Mouse (Mus musculus): ENCODE data around the gene Kif12.

Kif12 gene

DNA sequence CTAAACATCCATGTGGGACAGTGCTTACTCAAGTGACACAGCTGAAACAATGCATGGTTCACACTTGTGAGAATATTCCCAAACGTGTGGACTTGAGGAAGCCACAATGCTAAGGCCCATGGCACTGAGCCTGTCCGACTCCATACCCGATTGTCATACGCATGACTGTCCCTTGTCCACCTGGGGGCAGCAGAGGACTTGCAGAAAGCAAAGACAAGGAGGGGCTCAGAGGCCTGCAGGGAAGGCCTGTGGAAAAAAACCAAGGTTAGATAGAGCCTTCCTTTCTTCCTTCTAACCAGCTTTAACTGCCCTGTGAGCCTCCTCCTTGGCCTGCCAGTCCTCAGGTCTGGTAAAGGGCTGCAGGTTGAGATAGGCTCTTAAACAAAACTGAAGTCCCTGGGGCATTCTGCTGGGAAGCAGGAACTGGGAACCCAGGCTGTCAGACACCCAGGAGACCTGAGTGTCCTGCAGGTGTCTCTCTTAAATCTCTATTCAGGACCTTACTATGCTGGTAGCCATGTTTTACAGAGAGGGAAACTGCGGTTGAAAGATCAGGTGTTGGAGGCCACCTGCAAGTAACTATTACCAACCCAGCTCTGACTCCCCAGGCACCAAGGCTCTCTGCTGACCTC, 12.9 kb downstream of the Kif12 start:
- peak; percentile 80 for DNase-seq (ENCODE audit: extremely low spot score)

DNA sequence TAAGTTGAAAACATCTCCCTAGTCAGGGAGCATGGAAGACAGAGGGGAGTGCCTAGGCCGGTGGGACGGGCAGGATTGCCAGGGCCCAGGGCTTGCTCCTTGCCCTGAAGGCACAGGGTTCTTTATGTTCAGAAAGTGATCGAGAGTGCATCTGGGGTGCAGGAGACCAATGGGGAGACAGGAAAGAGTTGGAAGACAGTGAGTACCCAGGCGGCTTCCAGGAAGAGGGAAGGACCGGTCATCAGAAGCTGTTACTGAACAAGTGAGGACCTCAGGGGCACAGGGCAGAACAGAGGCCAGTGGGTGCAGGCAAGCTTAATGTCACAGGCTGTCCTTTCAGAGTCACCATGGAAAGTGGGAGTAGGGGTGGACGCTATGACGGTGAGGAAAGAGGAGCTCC, 13.7 kb downstream of the Kif12 start:
- no peak for DNase-seq (ENCODE audit: extremely low spot score)

- no peak for DNase-seq (ENCODE audit: extremely low spot score)
These were observed 15.0 kb downstream of the Kif12 start for GRCm38 (mm10) chr4:63156726-63157634.

GRCm38 (mm10) chr4:63155596-63155995, 16.3 kb downstream of the Kif12 start:
- no peak for DNase-seq (ENCODE audit: extremely low spot score)

DNA sequence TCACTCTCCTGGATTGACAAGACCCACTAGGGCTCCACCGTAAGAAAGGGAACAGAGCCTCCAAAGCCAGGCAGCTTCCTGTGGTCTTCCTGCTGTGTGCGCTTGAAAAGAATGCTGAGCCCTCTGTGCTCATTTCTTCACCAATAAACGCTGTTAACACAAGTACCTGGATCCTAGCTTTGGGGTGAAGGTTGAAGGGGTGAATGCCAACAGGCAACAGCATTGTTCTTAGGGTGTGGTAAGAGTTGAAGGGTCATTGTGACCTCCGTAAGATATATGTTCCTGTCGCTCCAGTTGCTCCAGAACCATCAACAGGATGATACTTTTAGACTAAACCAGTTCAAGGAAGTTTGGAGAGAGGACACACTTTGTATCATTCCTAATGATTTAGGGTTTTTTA, 17.2 kb downstream of the Kif12 start, which contains the start of gene Ambp:
Ambp (minus strand) TSS at position 101 of the 400 bp plus-strand sequence.
- no peak for DNase-seq (ENCODE audit: extremely low spot score)

GRCm38 (mm10) chr4:63154028-63154427, 17.9 kb downstream of the Kif12 start:
- DNase-seq (ENCODE audit: extremely low spot score) = no peak

DNA sequence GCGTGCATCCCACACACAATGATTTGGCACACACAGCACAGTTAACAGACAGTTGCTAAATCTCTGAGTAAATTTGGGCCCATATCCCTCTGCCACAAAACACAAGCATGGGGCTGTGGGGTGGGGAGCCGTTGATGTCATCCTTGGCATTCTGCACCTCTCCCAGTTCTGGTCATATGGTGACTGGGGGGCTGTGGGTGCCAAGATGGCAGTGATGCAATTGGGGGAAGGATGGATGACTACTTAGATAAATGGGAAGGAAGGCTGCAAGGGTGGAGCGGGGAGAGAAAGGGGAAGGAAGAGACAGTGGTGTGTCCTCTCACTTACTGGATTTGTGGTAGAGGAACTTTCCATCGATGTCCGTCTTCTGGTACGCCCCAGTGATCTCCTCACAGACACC, 20.8 kb downstream of the Kif12 start:
- no peak for DNase-seq (ENCODE audit: extremely low spot score)

GRCm38 (mm10) chr4:63147268-63147667, 24.7 kb downstream of the Kif12 start:
- DNase-seq (ENCODE audit: extremely low spot score) = no peak

DNA sequence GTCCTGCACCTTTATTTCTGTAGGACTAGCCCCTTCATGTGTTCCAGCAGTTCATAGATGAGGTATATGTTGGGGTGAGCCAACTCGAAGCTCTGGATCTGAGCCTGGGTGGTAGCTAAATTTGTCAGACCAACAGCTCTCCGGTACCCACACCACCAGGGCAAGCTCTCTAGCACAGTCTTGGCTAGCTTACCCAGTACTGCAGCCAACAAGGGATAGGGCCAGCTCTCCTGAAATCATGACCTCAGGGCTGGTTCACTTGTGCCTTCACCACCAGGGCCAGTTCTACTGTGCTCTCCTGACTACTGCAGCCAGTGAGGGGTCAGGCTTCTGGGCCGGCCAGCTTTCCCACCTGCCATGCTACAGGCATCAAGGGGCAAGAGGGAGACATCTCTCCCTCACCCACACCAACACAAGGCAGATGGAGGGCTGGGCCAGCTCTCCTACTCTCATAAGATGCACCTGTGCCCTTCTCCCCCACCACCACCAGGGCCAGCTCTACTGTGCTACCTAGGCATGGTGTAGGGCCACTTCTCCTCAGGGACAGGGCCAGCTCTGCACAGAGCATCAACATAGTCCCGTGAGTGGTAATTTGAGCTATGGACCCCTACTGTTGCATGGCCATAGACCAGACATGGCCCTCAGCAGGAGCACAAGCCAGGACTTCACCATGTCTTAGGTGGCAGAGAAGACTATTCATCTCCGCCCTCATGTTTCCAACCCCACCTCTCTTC, 41.9 kb downstream of the Kif12 start:
- DNase-seq (ENCODE audit: extremely low spot score) = no peak

GRCm38 (mm10) chr4:63124861-63125466, 47.0 kb downstream of the Kif12 start:
- no peak for DNase-seq (ENCODE audit: extremely low spot score)

DNA sequence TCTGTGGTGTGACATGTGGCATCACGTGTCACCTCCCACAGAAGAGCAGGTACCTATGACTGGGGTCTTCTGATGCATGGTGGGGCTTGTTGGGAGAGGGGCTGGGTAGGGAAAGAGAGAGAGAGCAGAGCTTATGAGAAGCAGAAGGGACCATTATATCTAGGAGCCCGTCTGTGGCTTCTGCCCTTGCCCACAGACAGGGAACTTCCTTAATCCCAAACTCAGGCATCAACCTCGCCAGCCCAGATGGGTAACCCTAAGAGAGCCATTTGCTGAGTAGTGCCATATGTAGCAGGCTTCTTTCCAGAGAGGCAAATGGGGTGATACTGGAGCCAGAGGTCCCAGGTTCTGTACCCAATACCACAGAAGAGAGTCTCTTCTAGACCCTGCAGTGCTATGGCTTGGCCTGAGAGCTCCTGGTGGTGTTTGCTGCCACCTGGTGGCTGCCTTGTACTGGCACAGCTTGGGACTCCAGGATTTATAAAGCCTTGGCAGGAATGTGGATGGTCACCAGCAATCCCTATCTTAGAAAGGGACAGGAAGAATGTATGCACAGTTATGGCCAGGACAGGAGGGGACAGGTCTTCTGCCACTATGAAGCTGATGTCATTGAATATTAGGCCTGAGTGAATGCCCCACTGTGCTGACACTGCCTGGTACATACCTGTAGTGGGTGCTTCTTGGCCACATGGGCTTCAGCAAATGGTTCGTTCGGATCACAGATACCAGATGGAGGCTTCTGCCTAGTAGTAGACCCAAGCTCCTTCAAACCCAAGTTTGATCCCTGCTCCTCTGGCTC, 53.1 kb downstream of the Kif12 start:
- peak; percentile 72 for DNase-seq (ENCODE audit: extremely low spot score)
